Mouse (Mus musculus) layer of hippocampus, adult 11-12 months (tissue): ENCODE results near the gene Serinc5.

Experiments used
- DNase-seq: peaks from one replicate; pipeline ENCODE4 v3.0.0; 2022; ENCODE audit warnings: low spot score

Gene Serinc5

DNA sequence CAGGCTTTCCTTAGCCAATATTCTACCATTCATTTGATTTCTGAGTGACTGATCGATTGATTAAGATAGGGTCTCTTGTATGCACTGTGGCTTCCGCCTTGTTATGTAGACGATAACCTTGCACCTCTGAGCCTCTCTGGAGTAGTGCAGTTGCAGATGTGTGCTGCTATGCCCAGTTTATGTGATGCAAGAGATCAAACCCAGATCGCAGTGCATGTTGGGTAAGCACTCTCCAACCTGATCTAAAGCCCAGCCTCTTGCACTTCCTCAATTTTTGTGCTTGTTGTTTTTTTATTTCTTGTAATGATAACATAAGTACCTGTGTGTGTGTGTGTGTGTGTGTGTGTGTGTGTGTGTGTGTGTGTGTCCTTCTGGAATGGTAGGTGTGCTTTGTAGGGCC lies 132.0 kb downstream of the Serinc5 start:
- DNase-seq, result no peak

DNA sequence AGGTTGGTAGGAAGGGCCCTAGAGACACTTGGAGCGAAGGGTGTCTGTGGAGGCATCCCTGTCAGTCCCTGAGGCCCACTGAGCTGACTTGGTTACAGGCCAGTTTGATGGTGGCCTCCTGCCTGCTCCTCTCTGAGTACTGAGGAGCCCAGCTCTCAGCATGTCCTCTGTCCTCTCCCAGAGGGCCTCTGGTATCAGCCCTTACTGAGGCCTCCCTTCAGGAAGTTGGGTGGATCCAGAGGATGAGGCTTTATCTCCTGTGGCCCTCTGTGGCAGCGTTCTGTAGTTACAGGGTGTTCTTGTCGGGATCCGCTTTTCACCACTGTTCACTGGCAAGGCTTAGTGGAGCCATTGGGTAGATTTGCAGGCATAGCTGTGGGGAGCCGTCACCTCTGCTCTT lies 132.4 kb downstream of the Serinc5 start:
- DNase-seq, result no peak

DNA sequence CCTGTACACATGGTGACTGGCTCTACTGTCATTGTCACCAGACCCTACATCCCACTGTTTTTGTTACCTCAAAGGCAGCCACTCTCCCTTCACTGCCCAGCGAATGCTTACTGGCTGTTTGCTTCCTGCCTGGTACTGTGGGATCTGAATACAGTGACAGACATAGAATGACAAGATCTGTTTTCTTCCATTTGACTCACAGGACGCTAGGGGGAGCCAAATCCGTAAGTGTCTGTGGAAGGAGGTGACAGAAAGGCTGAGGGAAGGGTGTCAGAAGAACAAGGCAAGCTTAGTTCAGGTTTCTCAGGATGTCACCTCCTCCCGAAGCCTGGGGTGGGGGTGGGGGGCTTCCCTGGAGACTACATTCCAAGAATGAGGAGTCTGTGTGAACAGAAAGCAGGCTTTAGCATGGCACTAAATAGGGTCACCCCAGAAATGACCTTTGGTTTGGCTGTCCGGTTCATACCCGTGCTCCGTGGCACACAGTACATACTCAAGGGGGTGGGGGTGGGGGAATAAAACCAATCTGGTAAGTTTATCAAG lies 140.2 kb downstream of the Serinc5 start:
- DNase-seq, result peak; percentile 77

DNA sequence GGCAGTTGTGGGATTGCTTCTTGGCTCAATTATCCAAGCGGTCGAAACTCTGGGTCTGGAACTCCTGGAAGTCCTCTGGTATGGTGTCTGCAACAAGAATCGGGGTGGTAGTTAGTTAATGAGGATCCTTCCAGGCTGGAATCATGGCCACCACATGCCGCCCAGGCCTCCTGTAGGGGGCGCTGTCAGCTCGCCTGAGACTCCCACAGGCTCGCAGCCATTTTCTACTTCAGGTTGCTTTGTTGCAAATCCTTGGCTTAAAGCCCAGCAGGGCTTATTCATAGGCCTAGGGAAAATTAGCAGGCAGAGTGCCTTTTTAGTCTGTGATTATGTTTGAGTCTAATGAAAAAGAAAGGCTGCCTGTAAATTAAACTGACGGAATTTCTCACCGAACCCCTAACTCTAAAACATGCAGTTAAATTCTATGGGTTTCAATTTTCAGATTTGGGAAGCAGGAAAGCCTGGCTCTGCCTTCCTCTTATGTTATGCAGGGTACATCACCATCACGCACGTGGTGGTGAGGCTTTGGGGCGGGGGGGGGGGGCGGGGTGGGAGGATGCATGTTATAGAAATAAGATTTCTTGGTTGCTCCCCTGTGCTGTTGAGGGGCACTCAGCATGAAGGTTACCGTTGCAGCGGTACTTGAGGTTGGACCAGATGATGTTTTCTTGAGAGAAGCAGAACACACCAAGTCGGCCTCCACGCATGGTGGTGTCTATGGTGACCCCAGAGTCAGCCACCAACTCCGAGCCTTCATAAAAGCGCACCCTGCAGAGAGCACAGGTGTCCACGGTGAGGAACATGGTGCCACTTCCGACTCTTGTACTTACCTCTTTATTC lies 141.1 kb downstream of the Serinc5 start:
- DNase-seq, result peak; percentile 96

DNA sequence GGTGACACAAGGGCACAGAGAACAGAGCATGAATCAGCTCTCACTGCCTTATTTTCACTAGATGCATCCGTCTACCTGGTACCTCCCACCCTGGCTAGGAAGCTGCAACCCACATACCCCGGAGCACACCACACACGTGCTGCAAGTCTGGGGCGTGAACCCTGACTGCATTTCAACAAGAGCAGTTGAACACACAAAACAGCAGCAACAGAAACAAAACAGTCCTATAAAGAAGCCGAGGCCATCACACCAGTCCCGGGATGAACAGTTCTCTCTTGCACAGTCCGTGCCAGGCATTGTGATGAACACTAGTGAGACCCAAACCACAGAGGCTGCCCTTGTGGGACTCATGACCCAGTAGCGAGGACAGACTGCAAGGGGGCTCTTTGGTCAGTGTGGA lies 142.8 kb downstream of the Serinc5 start:
- no peak for DNase-seq

DNA sequence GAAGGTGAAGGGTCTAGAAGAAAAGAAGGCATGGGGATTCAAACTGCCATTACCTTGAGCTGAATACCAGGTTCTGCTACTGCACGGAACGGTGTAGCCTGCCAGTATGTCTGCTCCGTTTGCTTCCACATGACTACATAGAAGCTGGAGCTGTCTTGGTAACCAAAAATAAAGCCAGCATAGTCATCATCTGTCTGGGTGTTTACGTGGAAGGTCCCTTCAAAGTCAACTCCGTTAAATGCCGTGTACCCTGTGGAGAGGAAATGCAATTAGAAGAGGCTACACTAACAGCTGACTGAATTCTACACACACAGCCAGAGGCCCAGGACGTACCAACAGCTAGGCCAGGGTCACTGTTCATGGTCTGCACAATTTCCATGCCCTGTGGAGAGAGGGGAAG lies 144.1 kb downstream of the Serinc5 start:
- no peak for DNase-seq

GRCm38 (mm10) chr13:92757972-92758585 lies 147.2 kb downstream of the Serinc5 start:
- no peak for DNase-seq

DNA sequence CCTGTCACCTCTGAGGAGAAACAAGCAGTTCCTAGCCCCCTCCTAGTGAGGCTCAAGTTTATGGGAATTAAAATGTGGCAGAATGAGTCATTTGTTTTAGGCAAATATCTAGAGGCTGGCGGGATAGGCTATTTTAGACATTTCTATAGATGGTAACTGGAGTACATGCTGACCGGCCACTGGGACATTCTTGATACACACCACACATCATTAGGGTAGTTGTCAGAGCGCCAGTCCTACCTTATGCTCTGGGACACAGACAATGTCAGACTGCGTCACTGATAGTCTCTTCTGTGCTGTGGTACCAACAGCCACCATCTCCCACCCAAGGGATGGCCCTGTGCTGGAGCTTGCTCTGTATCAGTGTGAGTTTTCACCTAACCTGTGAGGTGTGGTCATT lies 148.2 kb downstream of the Serinc5 start:
- DNase-seq, result no peak

GRCm38 (mm10) chr13:92760519-92760918 lies 149.6 kb downstream of the Serinc5 start:
- DNase-seq, result peak; percentile 52
